Mouse (Mus musculus) embryo, embryonic 11 days (tissue): Measurements from ENCODE around the gene Oas2.
A peak's percentile ranks its signal among the peaks of the same experiment; 100 is the strongest.

Source experiments
- DNase-seq: peaks from one replicate; pipeline ENCODE4 v3.0.0-alpha.2; 2015

Oas2 gene

GRCm38 (mm10) chr5:120694695-120695074 lies 55.0 kb downstream of the Oas2 start:
- DNase-seq, result peak; percentile 30

DNA sequence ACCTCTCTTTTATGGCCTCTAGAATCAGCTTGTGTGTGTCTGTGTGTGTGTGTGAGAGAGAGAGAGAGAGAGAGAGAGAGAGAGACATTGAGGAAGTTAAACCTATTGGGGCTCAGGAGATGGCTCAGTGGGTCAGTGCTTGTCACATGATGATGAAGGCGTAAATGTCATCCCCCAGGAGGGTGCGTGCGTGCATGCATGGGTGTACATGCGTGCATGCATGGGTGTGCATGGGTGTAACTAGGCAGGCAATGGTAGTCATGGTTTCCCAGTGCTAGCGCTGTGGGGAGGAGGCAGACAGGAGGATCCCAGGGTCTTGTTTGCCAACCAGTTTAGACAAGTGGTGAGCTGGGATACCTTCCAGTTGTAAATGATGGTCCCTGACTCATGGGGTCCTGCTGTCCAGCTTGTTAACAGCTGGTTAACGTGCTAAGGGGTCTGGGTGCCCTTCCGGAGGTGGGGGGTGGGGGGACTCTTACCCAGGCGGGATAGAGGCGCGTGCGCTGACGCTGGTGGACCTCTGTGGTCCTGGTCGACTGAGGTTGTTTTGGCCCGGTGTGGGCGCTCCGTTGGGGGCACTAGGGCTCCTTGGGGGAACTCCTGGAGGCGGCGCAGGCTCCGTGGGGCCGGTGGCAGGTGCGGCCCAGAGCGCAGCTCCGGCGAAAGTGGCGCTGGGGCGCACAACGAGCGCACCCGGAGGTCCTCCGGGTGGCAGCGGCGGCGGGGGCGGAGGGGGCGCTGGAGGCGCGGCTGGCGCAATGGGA lies 55.5 kb downstream of the Oas2 start:
- DNase-seq, result no peak

DNA sequence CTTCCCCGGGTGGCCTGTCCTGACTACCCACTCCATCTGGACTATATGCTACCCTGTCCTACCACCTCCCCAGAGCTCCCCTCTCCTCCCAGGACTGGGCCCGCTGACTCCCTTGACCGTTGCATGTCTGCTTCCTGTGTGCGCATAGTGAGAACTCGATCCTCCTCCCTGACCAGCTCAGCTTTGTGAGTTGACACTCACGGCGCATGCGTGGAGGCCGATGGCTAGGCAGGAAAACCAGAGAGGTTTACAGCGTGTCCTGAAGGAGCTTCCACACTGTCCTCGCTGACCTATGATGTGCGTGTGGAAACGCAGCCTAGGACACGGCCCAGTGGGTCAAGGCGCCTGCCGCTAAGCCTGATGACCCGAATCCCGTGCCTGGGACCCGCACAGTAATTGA lies 57.6 kb downstream of the Oas2 start:
- DNase-seq, result peak; percentile 26

DNA sequence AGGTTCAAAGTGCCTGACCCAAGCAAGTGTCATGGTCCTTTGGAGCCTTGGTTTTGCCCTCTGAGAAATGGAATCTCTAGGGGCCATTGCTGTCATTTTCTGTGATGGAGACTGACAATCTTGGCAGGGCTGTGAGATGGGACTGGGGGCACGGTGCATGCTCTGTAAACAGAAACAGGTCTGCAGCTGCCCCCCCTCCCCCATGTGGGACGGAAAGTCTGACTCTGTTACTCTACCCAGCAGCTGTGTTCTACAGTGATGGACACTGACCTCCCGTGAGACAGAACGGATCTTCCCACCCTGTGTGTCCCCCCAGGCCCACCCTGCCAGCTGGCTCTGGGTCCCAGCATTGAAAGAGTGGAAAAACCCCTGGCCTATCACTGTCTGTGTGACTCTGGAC lies 59.2 kb downstream of the Oas2 start:
- no peak for DNase-seq

GRCm38 (mm10) chr5:120688434-120688833 lies 61.2 kb downstream of the Oas2 start:
- no peak for DNase-seq

- DNase-seq, result no peak
These were observed 61.8 kb downstream of the Oas2 start for GRCm38 (mm10) chr5:120687897-120688296.

- DNase-seq, result no peak
These were observed 62.2 kb downstream of the Oas2 start for GRCm38 (mm10) chr5:120687484-120687851.

GRCm38 (mm10) chr5:120686749-120687483 lies 62.7 kb downstream of the Oas2 start:
- DNase-seq, result no peak

- no peak for DNase-seq
These were observed 64.0 kb downstream of the Oas2 start for GRCm38 (mm10) chr5:120685678-120686077.

DNA sequence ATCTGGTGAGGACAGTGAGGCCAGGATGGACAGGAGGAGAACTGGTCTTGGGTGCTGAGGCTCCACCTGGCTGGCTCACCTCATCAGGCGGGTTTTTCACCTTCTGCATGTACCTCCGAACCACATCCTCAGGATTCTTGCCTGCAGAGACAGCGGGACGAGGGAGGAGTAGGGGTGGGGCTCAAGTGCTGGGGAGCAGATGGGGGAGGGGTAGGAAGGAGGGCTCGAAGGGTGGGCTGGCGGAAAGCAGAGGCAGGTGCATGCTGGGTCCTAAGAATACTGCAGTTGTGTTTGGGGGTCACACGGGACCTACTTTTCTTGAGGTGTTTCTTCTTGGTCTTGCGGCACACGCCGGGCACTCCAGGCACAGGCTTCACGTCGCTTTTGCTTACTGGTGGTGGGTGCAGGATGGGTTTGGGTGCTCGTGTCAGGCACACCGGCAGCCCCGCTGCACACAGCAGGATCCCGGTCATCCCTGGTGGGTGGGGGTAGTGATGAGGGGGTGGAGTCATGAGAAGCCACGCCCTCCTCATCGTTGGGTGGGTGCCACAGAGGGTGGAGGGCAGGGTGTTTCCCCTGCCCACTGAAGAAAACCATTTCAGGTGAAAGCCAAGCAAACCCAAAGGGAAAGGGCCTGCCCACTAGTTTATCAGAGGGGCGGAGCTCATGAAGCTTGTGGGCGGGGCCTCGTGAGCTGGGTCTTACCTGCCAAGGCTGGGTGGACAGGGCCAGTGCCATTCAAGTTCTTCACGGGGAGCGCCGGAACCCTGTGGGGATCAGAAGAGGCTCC lies 66.5 kb downstream of the Oas2 start:
- no peak for DNase-seq

DNA sequence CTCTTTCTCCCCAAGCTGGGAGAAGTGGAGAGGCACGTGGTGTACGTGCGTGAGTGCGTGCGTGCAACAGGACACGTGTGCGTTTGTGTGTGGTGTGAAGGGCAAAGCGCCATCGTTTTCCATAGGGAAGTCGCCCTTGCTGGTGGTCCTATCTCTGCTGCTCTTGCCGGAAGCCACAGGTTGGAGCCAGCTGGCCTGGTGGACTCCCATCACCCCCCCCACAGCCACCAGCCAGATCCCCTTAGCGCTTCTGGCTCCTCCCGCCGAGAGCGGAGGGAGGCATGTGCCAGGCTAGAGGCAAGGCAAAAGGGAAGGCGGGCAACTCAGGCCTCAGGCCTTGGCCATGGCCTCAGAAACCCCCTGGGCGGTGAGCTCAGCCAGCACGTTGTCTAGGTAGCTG lies 68.7 kb downstream of the Oas2 start:
- DNase-seq, result no peak
